Mouse (Mus musculus) neural tube, embryonic 11.5 days (tissue): ENCODE data around the gene Clybl. TPM values are rescaled to one million over a fixed set of nuclear protein-coding genes. Genes with fewer than 3 reads are reported as not detected.

Source experiments
- ATAC-seq: fragments of 200-750 bp; cut with Nextera tagmentation; 2 replicates; pipeline ENCODE4 v1.8.0; 2017; ENCODE audit warnings: moderate number of reproducible peaks, mild to moderate bottlenecking, moderate TSS enrichment, moderate library complexity; ENCODE audit not compliant: insufficient read depth, low FRiP score, low TSS enrichment
- DNase-seq: peaks from one replicate; pipeline ENCODE4 v3.0.0-alpha.2; 2015; ENCODE audit warnings: low spot score
- H3K27ac ChIP-seq: fragments of 300-500 bp; sonication (generic); 2 replicates; pipeline ENCODE4 v1.5.1; 2014; ENCODE audit warnings: low read depth, mild to moderate bottlenecking, low read length
- H3K27me3 ChIP-seq: fragments of 300-500 bp; sonication (generic); 2 replicates; pipeline ENCODE4 v1.6.1; 2014; ENCODE audit warnings: mild to moderate bottlenecking, low read length, mixed read lengths; ENCODE audit not compliant: control insufficient read depth, insufficient read depth
- H3K36me3 ChIP-seq: fragments of 300-500 bp; sonication (generic); 2 replicates; pipeline ENCODE4 v1.6.1; 2014; ENCODE audit warnings: mild to moderate bottlenecking, low read length, moderate library complexity, mixed read lengths; ENCODE audit not compliant: control insufficient read depth, insufficient read depth
- H3K4me1 ChIP-seq: fragments of 300-500 bp; sonication (generic); 2 replicates; pipeline ENCODE4 v1.6.1; 2014; ENCODE audit warnings: low read length, mixed read lengths; ENCODE audit not compliant: control insufficient read depth, insufficient read depth
- H3K4me2 ChIP-seq: fragments of 300-500 bp; sonication (generic); 2 replicates; pipeline ENCODE4 v1.6.1; 2014; ENCODE audit warnings: low read depth, mild to moderate bottlenecking, moderate library complexity
- H3K4me3 ChIP-seq: fragments of 300-500 bp; sonication (generic); 2 replicates; pipeline ENCODE4 v1.5.1; 2014; ENCODE audit warnings: low read depth, low read length
- H3K9ac ChIP-seq: fragments of 300-500 bp; sonication (generic); 2 replicates; pipeline ENCODE4 v1.6.1; 2014; ENCODE audit warnings: mild to moderate bottlenecking, low read length
- H3K9me3 ChIP-seq: fragments of 300-500 bp; sonication (generic); 2 replicates; pipeline ENCODE4 v1.6.1; 2016; ENCODE audit warnings: low read length; ENCODE audit not compliant: control insufficient read depth
- WGBS: fragments of 180-500 bp; shearing (Covaris S2); extraction: QIAGEN DNeasy Blood & Tissue Kit; methylation state at CpG from one replicate; pipeline ENCODE4 v1.1.7; 2014; 5-methylcytosine and 5-hydroxymethylcytosine counted together
- polyA plus RNA-seq: library from polyadenylated mRNA; unstranded; fragments of >200 nt; fragmentation: Nextera tagmentation; extraction: Ambion mirVana; gene quantifications from 2 replicates; pipeline ENCODE4 v1.2.1, GENCODE M21; 2014

Clybl gene
- polyA plus RNA-seq, 1 experiment from 2014 or later = 19.2 TPM

DNA sequence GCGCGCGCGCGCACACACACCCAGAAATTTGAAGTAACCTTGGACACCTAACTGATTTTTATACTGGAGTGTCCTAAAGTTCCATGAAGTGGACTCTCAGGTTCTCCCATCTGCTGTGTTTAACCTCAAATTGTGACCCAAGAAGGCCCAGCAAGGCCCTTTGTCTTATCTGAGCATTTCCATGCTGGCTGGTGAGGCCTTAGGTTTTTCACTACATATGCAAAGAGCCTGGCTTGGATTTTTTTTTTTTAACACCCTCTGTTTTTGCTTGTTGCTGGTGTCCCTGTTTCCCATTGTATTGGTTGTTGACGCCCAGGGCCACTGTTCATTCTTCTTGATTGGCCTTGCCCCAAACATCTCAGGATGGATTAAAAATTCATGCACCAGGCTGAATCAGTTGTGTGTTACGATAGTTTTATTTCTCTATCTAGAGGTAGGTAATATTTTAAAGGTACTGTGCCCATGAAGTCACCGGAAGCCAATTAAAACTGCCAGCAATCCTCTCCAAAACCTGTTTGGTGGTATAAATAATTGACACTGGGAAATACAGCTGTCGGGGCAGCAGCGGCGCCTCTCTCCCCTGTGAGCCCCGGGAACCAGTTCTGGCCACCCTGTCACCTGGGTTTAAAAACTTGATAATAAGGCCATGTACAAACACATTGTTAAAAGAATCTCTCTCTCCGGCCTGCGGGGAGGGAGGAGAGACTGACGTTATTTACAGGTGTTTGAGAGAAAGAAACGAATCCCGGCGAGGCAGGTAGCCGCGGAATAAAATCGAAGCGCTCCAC is 45.4 kb downstream of the Clybl start:
- Histone ChIP-seq H3K9me3 (no peaks in the 10 kb centered on the region), H3K36me3 (no peaks in the 10 kb centered on the region), H3K4me1 (peaks cover 34% of the 10 kb centered on the region), H3K9ac (no peak overlapping the region), H3K27me3 (peaks cover 12% of the 10 kb centered on the region; the same call in 1 of the 2 replicates), H3K27ac (0 out of 2 replicates have a peak overlapping the region, but pooled peaks have one; percentile 34), H3K4me3 (no peak overlapping the region), H3K4me2 (peak overlapping the region; percentile 17)
- ATAC-seq (no peak), DNase-seq (peak; percentile 36)
- WGBS = 38% methylated on average over 22 of the region's 22 CpGs

GRCm38 (mm10) chr14:122227454-122227951 is 46.0 kb downstream of the Clybl start:
- no peak overlapping the region for H3K9ac ChIP-seq
- H3K4me2 ChIP-seq = peak overlapping the region; percentile 17; the same call in 1 of the 2 replicates
- peaks cover 12% of the 10 kb centered on the region; the same call in 1 of the 2 replicates for H3K27me3 ChIP-seq
- 13% methylated on average over 14 of the region's 14 CpGs for WGBS
- H3K27ac ChIP-seq = no peak overlapping the region
- no peak overlapping the region for H3K4me3 ChIP-seq
- H3K9me3 ChIP-seq = no peaks in the 10 kb centered on the region
- DNase-seq = peak; percentile 51
- peaks cover 34% of the 10 kb centered on the region for H3K4me1 ChIP-seq
- no peaks in the 10 kb centered on the region for H3K36me3 ChIP-seq
- peak; percentile 29; the same call in 1 of the 2 replicates for ATAC-seq

DNA sequence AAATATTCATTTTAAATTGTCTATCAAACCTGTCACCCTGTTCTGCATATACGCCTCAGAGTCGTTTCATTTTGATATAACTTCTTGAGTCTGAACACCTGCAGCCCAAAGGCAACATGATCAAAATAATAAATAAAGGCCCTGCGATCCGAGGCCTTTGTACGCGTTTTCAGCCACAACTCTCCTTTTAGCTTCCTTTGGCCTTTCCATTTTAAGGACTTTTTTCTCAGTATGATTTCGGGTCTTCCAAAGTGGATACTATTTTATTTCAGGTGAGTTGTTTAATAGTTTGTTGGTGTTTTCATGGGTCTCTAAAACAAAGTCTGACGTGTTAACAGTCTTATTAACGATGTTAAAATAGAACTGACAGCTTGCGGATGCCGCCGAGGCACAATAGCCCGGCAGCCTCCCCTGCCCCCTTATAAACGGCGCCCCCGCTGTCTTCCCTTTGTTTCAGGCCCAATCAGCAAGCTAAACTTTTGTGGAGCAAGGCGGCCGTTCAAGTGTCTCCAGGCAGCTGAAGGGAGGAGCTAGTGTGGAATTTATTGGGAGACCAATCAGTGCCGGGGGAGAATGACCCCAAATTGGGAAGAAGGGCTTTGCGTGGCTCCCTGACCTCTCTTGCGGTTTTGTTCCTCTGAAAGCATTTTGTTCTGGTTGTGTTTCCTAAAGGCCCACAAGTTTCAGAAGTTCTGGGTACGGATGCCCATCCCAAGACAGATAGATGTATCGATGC is 47.5 kb downstream of the Clybl start:
- DNase-seq = peak; percentile 77
- peaks cover 34% of the 10 kb centered on the region for H3K4me1 ChIP-seq
- H3K36me3 ChIP-seq = no peaks in the 10 kb centered on the region
- H3K4me3 ChIP-seq = no peak overlapping the region
- ATAC-seq = peak; percentile 36; the same call in 1 of the 2 replicates
- WGBS = 4% methylated on average over 23 of the region's 23 CpGs
- H3K9ac ChIP-seq = no peak overlapping the region
- peaks cover 10% of the 10 kb centered on the region; the same call in 1 of the 2 replicates for H3K27me3 ChIP-seq
- no peak overlapping the region for H3K27ac ChIP-seq
- no peaks in the 10 kb centered on the region for H3K9me3 ChIP-seq
- H3K4me2 ChIP-seq = peak overlapping the region; percentile 29

DNA sequence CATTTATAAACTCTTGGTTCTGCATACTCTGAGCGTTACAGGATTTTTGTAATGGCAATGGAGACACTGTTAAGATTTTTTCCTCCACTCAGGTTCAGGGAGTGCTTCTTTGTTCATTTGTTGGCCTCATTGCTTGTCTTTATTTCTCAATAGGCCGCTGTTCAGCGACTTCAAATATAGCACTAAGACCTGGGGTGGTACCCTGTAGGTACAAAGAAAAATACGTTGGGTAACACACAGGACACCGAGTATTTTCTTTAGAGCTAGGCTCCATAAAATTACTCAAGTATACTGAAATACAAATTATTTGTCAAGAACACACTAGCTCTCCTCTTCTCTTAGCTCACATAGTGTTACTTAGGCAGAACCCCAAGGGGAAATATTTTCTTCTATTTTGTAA is 48.5 kb downstream of the Clybl start:
- peaks cover 7% of the 10 kb centered on the region; the same call in 1 of the 2 replicates for H3K27me3 ChIP-seq

DNA sequence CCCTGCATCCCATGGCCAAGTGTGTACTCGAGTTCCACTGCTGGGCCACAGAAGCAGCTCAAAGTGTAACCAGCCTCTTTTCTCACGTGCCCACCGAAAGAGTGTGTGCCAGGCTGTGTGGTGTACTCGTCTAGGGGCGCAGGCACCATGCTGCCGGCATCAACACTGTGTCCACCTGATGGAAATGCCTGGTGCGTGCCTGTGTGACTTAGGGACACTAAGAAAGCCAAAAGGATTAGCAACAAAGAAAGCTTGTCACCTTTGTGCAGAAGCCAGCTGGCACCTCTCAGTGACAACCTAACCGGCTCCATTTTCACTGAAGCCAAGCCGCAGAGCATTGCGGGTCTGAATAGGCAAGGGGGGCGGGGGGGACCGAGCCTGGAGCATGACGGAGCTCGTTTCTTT is 49.1 kb downstream of the Clybl start:
- H3K36me3 ChIP-seq = no peaks in the 10 kb centered on the region
- 0 out of 2 replicates have a peak overlapping the region, but pooled peaks have one; percentile 10 for H3K4me2 ChIP-seq
- ATAC-seq (0 out of 2 replicates have a peak, but pooled peaks have one; percentile 5), DNase-seq (no peak)
- H3K9me3 ChIP-seq = no peaks in the 10 kb centered on the region
- H3K4me1 ChIP-seq = peaks cover 25% of the 10 kb centered on the region
- no peak overlapping the region for H3K4me3 ChIP-seq
- no peak overlapping the region for H3K27ac ChIP-seq
- WGBS = 31% methylated on average over 14 of the region's 14 CpGs
- no peak overlapping the region for H3K9ac ChIP-seq
- peaks cover 2% of the 10 kb centered on the region; the same call in 1 of the 2 replicates for H3K27me3 ChIP-seq

More for the DNA sequence above, 48.5 kb downstream of the Clybl start:
- no peak for ATAC-seq
- peaks cover 29% of the 10 kb centered on the region for H3K4me1 ChIP-seq
- WGBS = 54% methylated on average over 5 of the region's 5 CpGs
- DNase-seq = no peak
- no peak overlapping the region for H3K4me3 ChIP-seq
- no peak overlapping the region for H3K4me2 ChIP-seq
- no peaks in the 10 kb centered on the region for H3K36me3 ChIP-seq
- no peak overlapping the region for H3K27ac ChIP-seq
- H3K9me3 ChIP-seq = no peaks in the 10 kb centered on the region
- H3K9ac ChIP-seq = no peak overlapping the region

- Histone ChIP-seq H3K9ac (no peak overlapping the region), H3K9me3 (no peaks in the 10 kb centered on the region), H3K27ac (no peak overlapping the region), H3K4me1 (peaks cover 23% of the 10 kb centered on the region), H3K27me3 (no peaks in the 10 kb centered on the region), H3K4me2 (0 out of 2 replicates have a peak overlapping the region, but pooled peaks have one; percentile 10), H3K4me3 (no peak overlapping the region), H3K36me3 (no peaks in the 10 kb centered on the region)
- DNase-seq (no peak), ATAC-seq (no peak)
- WGBS = 56% methylated on average over 10 of the region's 10 CpGs
These were observed 49.6 kb downstream of the Clybl start for GRCm38 (mm10) chr14:122231073-122231472.

- DNase-seq = no peak
- Histone ChIP-seq H3K36me3 (no peaks in the 10 kb centered on the region), H3K4me1 (peaks cover 12% of the 10 kb centered on the region), H3K9ac (no peak overlapping the region), H3K4me2 (no peak overlapping the region), H3K4me3 (no peak overlapping the region), H3K27ac (no peak overlapping the region), H3K9me3 (no peaks in the 10 kb centered on the region), H3K27me3 (no peaks in the 10 kb centered on the region)
- no peak for ATAC-seq
- WGBS = 81% methylated on average over 19 of the region's 19 CpGs
These were observed 51.8 kb downstream of the Clybl start for GRCm38 (mm10) chr14:122233212-122233714.

- DNase-seq (no peak), ATAC-seq (no peak)
- H3K36me3 ChIP-seq = no peaks in the 10 kb centered on the region
- no peak overlapping the region for H3K27ac ChIP-seq
- no peaks in the 10 kb centered on the region for H3K9me3 ChIP-seq
- no peak overlapping the region for H3K9ac ChIP-seq
- no peak overlapping the region for H3K4me2 ChIP-seq
- H3K27me3 ChIP-seq = no peaks in the 10 kb centered on the region
- H3K4me3 ChIP-seq = no peak overlapping the region
- 67% methylated on average over 1 of the region's 1 CpGs for WGBS
- no peaks in the 10 kb centered on the region for H3K4me1 ChIP-seq
These were observed 62.4 kb downstream of the Clybl start for GRCm38 (mm10) chr14:122243874-122244273.
